18 mouse cellular contexts compared by ENCODE assay signal in the genomic region with DNA sequence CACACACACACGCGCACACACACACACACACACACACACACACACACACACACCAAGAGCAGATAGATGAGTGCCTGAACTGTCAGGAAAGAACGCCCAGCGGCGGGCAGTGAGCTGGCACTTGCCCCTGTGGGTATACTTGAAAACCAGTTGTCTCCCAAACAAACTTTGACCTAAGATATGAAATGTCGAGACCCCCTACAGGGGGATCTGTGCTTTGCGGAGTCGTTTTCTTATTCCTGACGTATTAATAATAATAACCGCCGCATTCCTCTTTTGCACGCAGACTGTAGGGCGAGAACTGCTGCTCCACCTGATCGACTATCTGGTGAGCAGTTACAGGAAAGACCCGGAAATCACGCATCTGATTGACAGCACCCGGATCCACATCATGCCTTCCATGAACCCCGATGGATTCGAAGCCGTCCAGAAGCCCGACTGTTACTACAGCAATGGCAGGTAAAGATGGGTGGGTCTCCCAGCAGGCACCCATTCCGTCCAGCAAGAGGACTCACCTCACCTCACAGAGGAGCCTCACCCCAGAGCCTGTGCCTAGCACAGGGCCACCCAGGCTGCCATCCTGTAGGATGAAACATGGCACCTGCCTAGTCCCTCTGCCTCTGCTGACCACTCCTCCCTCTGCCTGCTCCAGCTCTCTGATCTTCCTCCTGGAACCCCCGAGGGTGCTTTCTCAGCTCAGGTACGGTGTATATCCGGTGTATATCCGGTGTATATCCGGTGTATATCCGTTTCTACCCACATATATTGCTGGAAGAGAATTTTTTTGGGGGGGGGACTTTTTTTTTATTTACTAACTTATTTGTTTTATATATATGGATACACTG.
"Had no signal": no experiment of that assay in that cellular context is flagged by ENCODE, and none has a peak within 500 bp of the region (broad histone marks: within the 10 kb centered on the region; RNA-seq: fewer than 3 reads in every experiment).

No protein-coding gene starts in this region.

- H3K9me3 ChIP-seq: midbrain, embryonic 10.5 days; midbrain, embryonic 12.5 days; neural tube, embryonic 13.5 days; neural tube, embryonic 15.5 days had no signal

- DNase-seq: lung, adult 18-20 months; lung, embryonic 14.5 days; lung, postnatal 10 days; lung, postnatal 4 days; retina, postnatal 1 day; right cerebral cortex, adult 18-20 months; right cerebral cortex, postnatal 25 days; right cerebral cortex, postnatal 4 days; spleen, adult 18-20 months; thymus, adult 18-20 months; thymus, postnatal 14 days; thymus, postnatal 36 days had no signal

- ATAC-seq: midbrain, embryonic 16.5 days had no signal

- H3K9ac ChIP-seq: lung, embryonic 14.5 days; midbrain, embryonic 12.5 days; neural tube, embryonic 13.5 days; neural tube, embryonic 15.5 days had no signal

- H3K36me3 ChIP-seq: midbrain, embryonic 10.5 days; midbrain, embryonic 12.5 days; neural tube, embryonic 13.5 days; neural tube, embryonic 15.5 days had no signal

- H3K4me3 ChIP-seq: midbrain, embryonic 10.5 days; midbrain, embryonic 12.5 days; myocyte; neural tube, embryonic 13.5 days; neural tube, embryonic 15.5 days had no signal

- H3K4me2 ChIP-seq: lung, embryonic 14.5 days; midbrain, embryonic 12.5 days; neural tube, embryonic 13.5 days; neural tube, embryonic 15.5 days had no signal

- H3K27me3 ChIP-seq: midbrain, embryonic 12.5 days; neural tube, embryonic 13.5 days; neural tube, embryonic 15.5 days had no signal

- H3K27ac ChIP-seq: midbrain, embryonic 10.5 days; midbrain, embryonic 12.5 days; neural tube, embryonic 13.5 days; neural tube, embryonic 15.5 days had no signal
